Mouse (Mus musculus): Measurements from ENCODE around the gene 4931409K22Rik. TPM values are rescaled to one million over a fixed set of nuclear protein-coding genes. Genes with fewer than 3 reads are reported as not detected.
"Not testable (repeated sequence)": the region's sequence is repeated elsewhere in the genome, so short reads cannot be mapped to it uniquely, and the experiment has no call there.

Gene 4931409K22Rik
- polyA plus RNA-seq, 1 experiment from 2014 or later, result not detected

DNA sequence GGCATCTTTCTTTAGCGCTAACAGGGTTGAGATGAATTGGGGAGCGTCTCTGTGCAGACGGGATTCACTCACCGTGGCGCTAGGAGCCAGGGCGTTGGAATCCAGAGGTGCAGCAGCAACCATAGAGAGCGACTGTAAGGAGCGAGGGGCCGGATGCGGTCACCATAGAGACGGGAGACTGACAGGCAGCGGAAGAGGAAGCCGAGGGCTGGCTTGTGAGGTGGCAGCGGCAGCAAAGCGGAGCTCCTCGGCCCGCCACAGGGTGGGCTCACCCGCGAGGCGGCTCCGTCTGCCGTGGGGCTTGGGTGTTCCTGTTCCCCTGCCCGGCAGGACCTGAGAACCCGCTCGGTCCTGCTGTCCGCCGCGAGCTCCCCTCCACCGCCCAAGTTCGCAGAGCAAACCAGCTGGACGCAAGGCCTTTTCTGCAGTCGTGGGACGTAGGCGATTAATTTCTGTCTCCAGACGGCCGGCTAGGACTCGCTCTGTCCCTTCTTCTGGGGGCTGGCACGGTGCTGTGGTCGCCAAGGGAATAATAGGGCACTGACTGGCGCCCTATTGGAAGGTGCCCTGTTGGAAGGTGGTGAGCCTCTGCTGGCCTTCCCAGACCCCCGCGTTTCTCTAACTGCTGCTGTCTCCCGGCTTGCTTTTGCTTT lies 30.1 kb upstream of the 4931409K22Rik start, which contains the start of gene Chpf2:
Chpf2 (plus strand) TSS at position 195 of the 653 bp plus-strand sequence.
- TF ChIP-seq CTCF (IDR thresholded peaks at IDR 0.05), result no peak
- ChIA-PET CTCF (interaction anchor here (7.2 kb wide), 1 partner anchor 9 kb away, joined by 49 read pairs; no protein-coding TSS in a partner anchor), POLR2A (interaction anchor here (0.7 to 1.5 kb wide), 6 partner anchors 10 to 161 kb away, joined by 3 to 5 read pairs (median 4); partner anchors contain the start of gene Abcf2)
- in situ Hi-C loops (cut with MboI; ENCODE audit: low pct_unique_long_range_greater_than_20kb), result no loop called here
- ATAC-seq, result peak; percentile 67
- no peak for DNase-seq (ENCODE audit: low read depth, low spot score)
- no peaks in the 10 kb centered on the region for H3K27me3 ChIP-seq

DNA sequence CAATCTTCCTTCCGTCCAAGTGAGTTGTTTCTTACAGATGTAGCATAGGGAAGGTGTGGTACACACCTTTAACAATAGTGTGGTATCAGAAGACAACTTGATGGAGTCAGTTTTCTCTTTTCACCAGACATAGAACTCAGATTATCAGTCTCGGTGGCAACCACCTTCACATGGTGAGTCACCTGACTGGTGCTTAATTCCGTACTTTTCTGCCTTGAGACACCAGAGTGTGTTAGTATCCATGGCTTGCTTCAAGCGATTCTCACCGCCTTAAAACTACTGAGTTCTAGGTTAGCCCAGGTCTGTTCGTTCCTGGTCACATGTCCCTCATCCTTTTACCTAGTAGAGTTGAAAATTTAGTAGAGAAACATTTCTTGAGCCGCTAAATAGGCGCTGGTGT lies 29.5 kb upstream of the 4931409K22Rik start:
- POLR2A ChIA-PET, result interaction anchor here (0.7 to 1.5 kb wide), 5 partner anchors 9 to 17 kb away, joined by 4 to 5 read pairs (median 4); partner anchors contain the start of gene Abcf2
- in situ Hi-C loops (cut with MboI; ENCODE audit: low pct_unique_long_range_greater_than_20kb), result no loop called here

DNA sequence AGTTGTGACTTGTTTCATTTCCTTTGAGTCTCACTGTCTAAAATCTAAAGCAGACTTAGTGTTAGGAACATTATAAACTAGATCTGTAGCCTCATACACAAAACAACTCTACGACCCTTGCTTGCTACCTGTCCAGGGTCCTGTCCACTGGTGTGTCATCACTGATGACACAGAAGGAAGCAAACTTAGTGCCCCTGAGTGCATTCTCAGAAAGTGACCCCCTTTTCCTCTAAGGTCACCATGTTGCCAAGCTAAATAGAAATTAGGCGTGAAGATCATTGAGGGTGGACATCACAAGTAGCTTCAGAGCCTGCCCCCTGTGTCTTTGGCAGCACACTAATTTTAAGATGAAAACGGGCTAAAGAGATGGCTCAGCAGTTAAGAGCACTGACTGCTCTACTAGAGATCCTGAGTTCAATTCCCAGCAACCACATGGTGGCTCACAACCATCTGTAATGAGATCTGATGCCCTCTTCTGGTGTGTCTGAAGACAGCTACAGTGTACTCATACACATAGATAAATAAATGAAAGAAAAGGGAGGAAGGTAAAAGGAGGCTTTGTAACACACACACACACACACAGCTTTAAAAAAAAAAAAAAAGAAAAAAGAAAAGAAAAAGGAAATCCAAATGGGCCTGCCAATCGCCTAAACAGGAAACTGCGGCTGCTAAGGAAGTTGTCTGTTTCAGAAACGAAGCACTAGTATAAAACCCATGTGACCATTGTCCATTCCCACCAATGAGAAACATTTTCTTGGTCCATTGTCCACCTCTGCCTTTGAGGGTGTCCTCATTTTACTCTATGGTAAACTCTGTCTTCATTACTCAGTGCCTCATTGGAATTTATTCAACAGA lies 21.7 kb upstream of the 4931409K22Rik start:
- DNase-seq (ENCODE audit: low read depth, low spot score) (no peak), ATAC-seq (no peak)
- POLR2A ChIA-PET, result interaction anchor here (0.6 to 1.4 kb wide), 2 partner anchors 38 to 591 kb away, joined by 3 read pairs; partner anchors contain the start of gene Asb10
- TF ChIP-seq CTCF (IDR thresholded peaks at IDR 0.05), result no peak
- no peaks in the 10 kb centered on the region for H3K27me3 ChIP-seq
- in situ Hi-C loops (cut with MboI; ENCODE audit: low pct_unique_long_range_greater_than_20kb), result no loop called here
- CTCF ChIA-PET, result interaction anchor here (2.1 kb wide), 1 partner anchor 19 kb away, joined by 9 read pairs; no protein-coding TSS in a partner anchor

More for the DNA sequence above, 29.5 kb upstream of the 4931409K22Rik start:
- ATAC-seq, result no peak
- CTCF ChIA-PET, result interaction anchor here (7.2 kb wide), 1 partner anchor 10 kb away, joined by 49 read pairs; no protein-coding TSS in a partner anchor
- no peaks in the 10 kb centered on the region for H3K27me3 ChIP-seq
- no peak for TF ChIP-seq CTCF (IDR thresholded peaks at IDR 0.05)
- no peak for DNase-seq (ENCODE audit: low read depth, low spot score)

DNA sequence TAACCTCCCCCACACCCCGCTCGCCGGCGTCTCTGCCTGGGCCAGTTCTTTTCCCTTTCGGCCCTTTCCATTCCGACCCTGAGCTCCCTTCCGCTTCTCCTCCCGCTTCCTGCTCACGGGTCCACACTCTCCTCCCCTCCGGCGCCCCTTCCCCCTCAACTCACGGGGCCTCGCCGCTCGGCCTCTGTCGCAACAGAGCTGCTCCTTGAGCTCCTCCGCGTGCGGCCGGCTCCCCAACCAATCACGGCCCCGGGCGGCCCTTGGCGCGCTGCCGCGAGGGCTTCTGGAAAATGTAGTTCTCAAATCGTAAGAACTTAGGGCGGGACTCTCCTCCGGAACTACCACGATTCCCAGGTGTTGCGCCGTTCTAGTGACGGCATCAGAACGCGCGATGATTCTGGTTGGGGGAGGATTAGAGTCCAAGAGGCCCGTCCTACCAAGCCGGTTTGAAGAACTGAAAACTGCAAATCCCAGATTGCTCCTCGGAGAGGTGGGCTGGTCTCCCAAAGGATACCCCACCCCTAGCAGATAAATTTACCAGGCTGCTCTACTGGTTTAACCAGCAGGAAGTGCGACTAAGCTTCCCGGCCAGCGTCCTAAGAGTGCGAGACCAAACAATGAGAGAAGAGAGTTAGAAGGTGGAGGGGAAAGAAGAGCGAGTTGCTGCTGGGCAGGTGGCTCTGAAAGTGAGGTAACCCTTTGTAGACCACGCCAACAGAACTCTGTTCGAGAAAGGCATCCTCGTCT lies 20.7 kb upstream of the 4931409K22Rik start, which contains the start of gene Abcf2:
Abcf2 (minus strand) TSS at position 285 of the 747 bp plus-strand sequence.
- CTCF ChIA-PET, result interaction anchor here (2.1 kb wide), 1 partner anchor 20 kb away, joined by 9 read pairs; no protein-coding TSS in a partner anchor
- peak; percentile 100 for DNase-seq (ENCODE audit: low read depth, low spot score)
- no peak for TF ChIP-seq CTCF (IDR thresholded peaks at IDR 0.05)
- no peaks in the 10 kb centered on the region for H3K27me3 ChIP-seq
- POLR2A ChIA-PET, result interaction anchor here (0.6 to 1.4 kb wide), 4 partner anchors 9 to 590 kb away, joined by 3 to 4 read pairs (median 3); partner anchors contain the start of genes Asb10 and Chpf2
- peak; percentile 93 for ATAC-seq
- in situ Hi-C loops (cut with MboI; ENCODE audit: low pct_unique_long_range_greater_than_20kb), result no loop called here

DNA sequence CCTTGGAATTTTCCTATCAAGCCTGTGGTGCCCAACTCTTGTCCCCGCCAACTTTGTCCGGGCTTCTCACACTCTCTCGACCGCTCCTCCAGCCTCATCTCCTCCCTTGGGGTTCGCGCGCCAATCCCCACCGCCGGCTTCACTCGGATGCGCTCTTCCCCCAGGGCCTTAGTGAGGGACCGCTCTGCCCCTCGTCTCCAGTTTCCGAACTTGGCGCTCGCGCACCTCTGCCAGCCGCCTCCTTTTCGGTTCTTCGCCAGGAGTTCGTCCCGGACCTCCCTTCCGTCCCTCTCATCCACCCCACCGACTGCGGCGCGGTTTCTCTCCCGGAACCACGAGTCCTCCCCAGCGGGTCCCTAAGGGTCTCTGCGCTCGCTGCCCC lies 20.2 kb upstream of the 4931409K22Rik start:
- TF ChIP-seq CTCF (IDR thresholded peaks at IDR 0.05), result no peak
- ChIA-PET POLR2A (interaction anchor here (0.9 to 1.4 kb wide), 3 partner anchors 10 to 36 kb away, joined by 3 to 4 read pairs (median 3); partner anchors contain the start of genes Asb10 and Chpf2), CTCF (interaction anchor here (2.1 kb wide), 1 partner anchor 21 kb away, joined by 9 read pairs; no protein-coding TSS in a partner anchor)
- ATAC-seq (peak; percentile 44), DNase-seq (ENCODE audit: low read depth, low spot score) (no peak)
- in situ Hi-C loops (cut with MboI; ENCODE audit: low pct_unique_long_range_greater_than_20kb), result no loop called here
- no peaks in the 10 kb centered on the region for H3K27me3 ChIP-seq

DNA sequence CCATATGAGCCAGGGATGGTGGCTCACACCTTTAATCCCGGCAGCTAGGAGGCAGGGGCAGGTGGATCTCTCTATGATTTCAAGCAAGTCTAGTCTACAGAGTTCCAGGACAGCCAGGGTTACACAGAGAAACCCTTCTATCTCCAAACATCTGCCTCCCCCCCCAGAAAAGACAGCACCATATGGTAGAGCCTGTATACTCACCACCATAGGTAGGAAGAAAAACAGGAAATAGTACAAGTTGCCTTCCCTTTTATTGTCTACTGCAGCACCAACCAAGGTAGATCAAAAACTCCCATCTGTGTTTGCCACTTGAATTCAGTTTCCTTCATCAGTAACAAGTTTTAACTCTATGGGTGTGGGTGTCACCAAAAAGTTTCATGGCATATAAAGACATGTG lies 19.3 kb upstream of the 4931409K22Rik start:
- ChIA-PET POLR2A (interaction anchor here (0.6 kb wide), 1 partner anchor 14 kb away, joined by 3 read pairs; no protein-coding TSS in a partner anchor), CTCF (interaction anchor here (1.0 to 1.3 kb wide), 3 partner anchors 12 to 22 kb away, joined by 3 to 6 read pairs (median 3); no protein-coding TSS in a partner anchor)
- no peak for TF ChIP-seq CTCF (IDR thresholded peaks at IDR 0.05)
- H3K27me3 ChIP-seq, result no peaks in the 10 kb centered on the region
- DNase-seq (ENCODE audit: low read depth, low spot score) (no peak), ATAC-seq (no peak)
- in situ Hi-C loops (cut with MboI; ENCODE audit: low pct_unique_long_range_greater_than_20kb), result no loop called here

DNA sequence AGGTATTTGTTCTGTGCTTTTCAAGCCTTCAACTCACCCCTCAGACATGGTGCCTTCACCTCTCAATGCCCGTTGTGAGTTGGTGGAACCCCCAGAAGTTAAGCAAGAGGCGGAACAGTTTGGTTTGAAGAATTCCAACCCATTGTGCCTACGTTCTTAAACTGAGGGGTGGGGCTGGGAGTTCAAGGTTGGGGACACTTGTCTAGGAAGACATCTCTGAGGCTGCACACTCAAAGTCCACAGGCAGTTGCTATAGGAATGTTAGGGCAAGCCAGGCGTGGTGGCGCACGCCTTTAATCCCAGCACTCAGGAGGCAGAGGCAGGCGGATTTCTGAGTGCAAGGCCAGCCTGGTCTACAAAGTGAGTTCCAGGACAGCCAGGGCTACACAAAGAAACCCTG lies 1.3 kb downstream of the 4931409K22Rik start:
- CTCF ChIA-PET; in situ Hi-C loops (cut with MboI; ENCODE audit: low pct_unique_long_range_greater_than_20kb); DNase-seq (ENCODE audit: low read depth, low spot score); POLR2A ChIA-PET; H3K27me3 ChIP-seq; ATAC-seq: not testable (repeated sequence)

DNA sequence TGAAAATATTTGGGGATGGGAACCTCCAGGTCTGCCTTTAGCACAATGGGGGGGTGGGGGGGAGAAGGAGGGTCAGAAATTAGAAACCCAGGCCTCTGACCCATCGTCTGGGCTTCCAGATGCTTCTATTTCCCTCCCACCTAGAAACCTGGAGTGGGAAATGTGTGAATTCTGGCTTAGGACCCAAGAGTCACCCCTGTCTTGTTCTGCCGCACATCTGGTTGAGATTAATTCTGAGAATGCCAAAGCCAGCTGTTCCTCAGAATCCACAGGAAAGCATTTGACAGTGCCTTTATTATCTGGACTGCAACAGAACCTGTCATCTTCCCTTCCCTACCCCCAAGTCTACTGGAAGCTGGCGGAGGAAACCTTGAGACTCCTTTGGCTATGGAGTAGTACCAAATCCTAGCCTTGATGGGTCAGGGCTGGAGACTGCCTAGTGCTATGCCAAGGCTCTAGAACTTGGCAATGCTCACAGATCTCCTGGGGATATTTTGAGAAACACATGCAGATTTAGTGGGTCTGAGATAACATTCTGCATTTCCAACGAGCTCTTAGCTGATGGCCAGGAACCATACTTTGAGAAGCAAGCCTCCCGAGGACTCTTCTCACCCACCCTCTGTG lies 2.9 kb downstream of the 4931409K22Rik start:
- ChIA-PET CTCF (no interaction called here), POLR2A (no interaction called here)
- TF ChIP-seq CTCF (IDR thresholded peaks at IDR 0.05), result no peak
- no peak for DNase-seq (ENCODE audit: low read depth, low spot score)
- in situ Hi-C loops (cut with MboI; ENCODE audit: low pct_unique_long_range_greater_than_20kb), result no loop called here
- no peak for ATAC-seq
- peaks cover 6% of the 10 kb centered on the region for H3K27me3 ChIP-seq

DNA sequence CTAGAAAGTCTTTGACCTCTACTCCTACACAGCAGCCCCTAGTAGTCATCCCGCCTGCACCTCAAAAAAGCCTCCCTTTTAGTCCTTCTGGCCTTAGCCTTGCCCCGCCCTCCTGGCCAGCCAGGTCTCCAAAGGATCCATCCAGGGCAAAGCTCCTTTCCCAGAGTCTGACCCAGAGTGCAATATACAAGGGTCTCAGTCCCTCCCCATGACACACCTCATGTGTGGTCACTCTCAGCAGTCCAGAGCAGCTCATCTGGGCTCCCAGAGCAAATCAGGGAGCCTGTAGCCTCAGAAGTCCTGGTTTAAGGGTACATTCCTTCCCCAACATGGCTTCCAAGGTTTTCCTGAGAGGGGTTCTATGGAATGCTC lies 5.3 kb downstream of the 4931409K22Rik start:
- ChIA-PET POLR2A (no interaction called here), CTCF (interaction anchor here (1.0 kb wide), 1 partner anchor 46 kb away, joined by 4 read pairs; no protein-coding TSS in a partner anchor)
- no peak for ATAC-seq
- no peak for TF ChIP-seq CTCF (IDR thresholded peaks at IDR 0.05)
- DNase-seq (ENCODE audit: low read depth, low spot score), result no peak
- peaks cover 6% of the 10 kb centered on the region for H3K27me3 ChIP-seq
- in situ Hi-C loops (cut with MboI; ENCODE audit: low pct_unique_long_range_greater_than_20kb), result no loop called here
